Mouse (Mus musculus) Patski (cell line): ENCODE results near the gene Phf21b. TPM values are rescaled to one million over a fixed set of nuclear protein-coding genes. Genes with fewer than 3 reads are reported as not detected.
"Not testable (repeated sequence)": the region's sequence is repeated elsewhere in the genome, so short reads cannot be mapped to it uniquely, and the experiment has no call there.

Experiments used
- ATAC-seq: fragments of 100-300 bp; one replicate; pipeline ENCODE4 v1.8.0; 2021
- CTCF ChIA-PET: fragments of 350-600 bp; sonication (Branson Sonifier 250); formaldehyde crosslinking; loops from one replicate; lab custom pipeline; 2022; ENCODE audit warnings: inconsistent platforms; lab: Charles Lee
- POLR2A ChIA-PET: fragments of 350-600 bp; sonication (Branson Sonifier 250); formaldehyde crosslinking; loops from one replicate; lab custom pipeline; 2022; ENCODE audit warnings: antibody characterized with exemption, inconsistent platforms; lab: Charles Lee
- DNase-seq: peaks from one replicate; pipeline ENCODE4 v3.0.0-alpha.2; 2011; ENCODE audit warnings: low read depth, low spot score
- H3K27me3 ChIP-seq: fragments of 371-371 bp; one replicate; pipeline ENCODE4 v1.5.1; 2021
- CTCF ChIP-seq: fragments of 100-300 bp; IDR thresholded peaks from one replicate; pipeline ENCODE4 v1.5.1; 2021
- in situ Hi-C: fragments of 300-500 bp; cut with MboI; formaldehyde crosslinking; loops from 3 replicates; pipeline ENCODE4 v1.11.1; 2018; ENCODE audit warnings: low pct_unique_long_range_greater_than_20kb, mixed read lengths
- polyA plus RNA-seq: library from polyadenylated mRNA; unstranded; gene quantifications from one replicate; pipeline ENCODE4 v1.2.3, GENCODE M21; 2021

The Phf21b gene
- 1.8 TPM for polyA plus RNA-seq

DNA sequence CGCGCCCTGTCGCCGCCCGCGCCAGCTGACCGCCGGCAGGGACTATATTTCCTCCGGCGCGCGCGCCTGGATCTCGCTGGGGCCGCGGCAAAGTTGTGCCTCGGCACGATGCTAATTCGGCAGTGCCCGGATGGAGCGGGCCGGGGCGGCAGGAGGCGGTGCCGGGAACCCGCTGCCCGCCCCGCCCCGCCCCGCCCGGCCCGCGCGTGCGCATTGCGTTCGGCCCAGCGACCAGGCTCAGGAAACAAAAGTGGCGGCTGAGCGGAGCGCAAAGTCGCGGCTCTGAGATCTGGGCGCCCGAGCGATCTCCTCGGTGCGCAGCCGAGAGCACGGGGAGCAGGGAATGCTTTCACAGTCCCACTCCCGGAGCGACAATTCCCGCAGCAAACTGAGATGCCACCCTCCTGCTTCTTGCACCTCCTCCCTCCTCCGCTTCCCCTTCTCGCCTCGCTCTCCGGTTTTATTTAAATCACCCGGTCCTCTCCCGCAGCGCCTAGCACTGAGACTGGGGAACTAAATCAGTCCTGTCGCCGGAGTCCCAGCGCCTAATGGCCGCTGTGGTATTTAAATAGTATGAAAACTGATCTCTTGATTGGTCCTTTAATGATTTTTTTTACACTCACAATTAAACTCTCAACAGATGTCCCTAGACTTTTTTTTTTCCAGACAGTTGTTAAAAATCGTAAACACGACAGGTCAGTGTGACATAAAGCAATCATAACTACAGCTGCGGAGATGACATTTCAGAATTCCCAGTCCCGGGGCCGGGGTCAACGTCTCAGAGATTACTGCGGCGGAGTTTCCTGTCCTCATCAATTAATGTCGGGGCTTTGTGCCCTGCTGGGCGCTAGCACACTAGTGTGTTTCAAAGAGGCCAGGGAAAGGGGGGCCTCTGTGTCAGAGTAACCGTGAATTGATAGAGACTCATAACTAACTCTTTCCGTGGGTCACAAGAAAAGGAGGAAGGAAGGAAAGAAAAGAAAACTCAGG, at the start of gene Phf21b:
Gene Phf21b, minus strand, starts transcription at position 44 of the 990 bp plus-strand sequence.
- in situ Hi-C loops, result no loop called here
- H3K27me3 ChIP-seq, result peaks cover 17% of the 10 kb centered on the region
- CTCF ChIA-PET, result no interaction called here
- peak; percentile 70 for ATAC-seq
- TF ChIP-seq CTCF, result no peak
- DNase-seq, result peak; percentile 12
- POLR2A ChIA-PET, result interaction anchor here (0.9 kb wide), 1 partner anchor 9 kb away, joined by 3 read pairs; no protein-coding TSS in a partner anchor

DNA sequence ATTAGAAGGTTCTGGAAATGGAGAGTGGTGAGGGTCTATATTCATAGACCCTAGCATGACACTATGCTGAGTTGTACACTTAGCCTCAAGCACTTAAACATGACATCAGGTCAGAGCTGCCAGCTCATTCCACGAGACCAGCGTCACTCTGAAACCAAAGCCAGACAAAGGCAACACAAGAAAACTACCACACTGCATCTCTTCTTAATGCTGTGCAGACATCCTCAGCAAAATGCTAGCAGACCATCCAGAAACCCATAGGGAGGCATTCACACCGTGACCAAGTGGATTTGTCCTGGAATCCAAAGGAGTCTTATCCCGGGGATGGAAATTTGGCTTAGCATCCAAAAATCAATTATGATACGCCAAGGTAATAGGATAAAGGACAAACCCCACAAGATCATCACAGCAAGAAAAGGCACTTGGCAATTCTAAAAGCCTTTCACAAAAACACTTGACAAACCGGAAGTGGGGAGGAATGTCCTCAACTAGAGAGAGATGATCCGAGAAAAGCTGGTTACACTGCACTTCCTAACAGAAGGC, 48.1 kb upstream of the Phf21b start:
- no peak for DNase-seq
- ChIA-PET POLR2A (no interaction called here), CTCF (interaction anchor here (1.5 kb wide), 1 partner anchor 21 kb away, joined by 3 read pairs; no protein-coding TSS in a partner anchor)
- no peak for TF ChIP-seq CTCF
- in situ Hi-C loops, result no loop called here
- peaks cover 34% of the 10 kb centered on the region for H3K27me3 ChIP-seq
- ATAC-seq, result no peak

- ChIA-PET POLR2A (no interaction called here), CTCF (no interaction called here)
- H3K27me3 ChIP-seq, result peaks cover 41% of the 10 kb centered on the region
- in situ Hi-C loops, result no loop called here
- DNase-seq, result no peak
- TF ChIP-seq CTCF, result no peak
- no peak for ATAC-seq
These were observed 42.2 kb upstream of the Phf21b start for GRCm38 (mm10) chr15:84898077-84898476.

GRCm38 (mm10) chr15:84896664-84897063, 40.8 kb upstream of the Phf21b start:
- ChIA-PET POLR2A (no interaction called here), CTCF (no interaction called here)
- in situ Hi-C loops, result no loop called here
- H3K27me3 ChIP-seq, result peaks cover 31% of the 10 kb centered on the region
- DNase-seq (no peak), ATAC-seq (no peak)
- TF ChIP-seq CTCF, result no peak

DNA sequence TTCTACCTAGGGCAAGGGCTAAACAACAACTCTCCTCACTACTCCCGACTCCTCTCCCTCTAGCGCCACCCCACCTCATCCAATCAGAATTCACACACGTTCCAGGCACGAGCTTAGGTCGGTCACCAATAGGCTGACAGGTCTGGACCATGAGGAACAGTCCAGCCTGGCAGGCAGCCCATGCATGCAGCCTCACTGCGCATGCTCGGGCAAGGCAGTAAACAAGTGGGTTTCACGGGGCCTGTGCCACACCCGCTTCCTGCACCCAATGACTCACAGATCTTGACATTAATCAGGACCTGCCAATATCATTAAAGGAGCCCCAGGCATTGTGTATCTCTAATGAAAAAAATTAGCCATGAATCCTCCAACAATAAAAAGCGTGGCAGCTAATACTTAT, 40.4 kb upstream of the Phf21b start:
- DNase-seq, CTCF ChIA-PET, in situ Hi-C loops, POLR2A ChIA-PET, ATAC-seq: not testable (repeated sequence)
- H3K27me3 ChIP-seq, result peaks cover 28% of the 10 kb centered on the region

DNA sequence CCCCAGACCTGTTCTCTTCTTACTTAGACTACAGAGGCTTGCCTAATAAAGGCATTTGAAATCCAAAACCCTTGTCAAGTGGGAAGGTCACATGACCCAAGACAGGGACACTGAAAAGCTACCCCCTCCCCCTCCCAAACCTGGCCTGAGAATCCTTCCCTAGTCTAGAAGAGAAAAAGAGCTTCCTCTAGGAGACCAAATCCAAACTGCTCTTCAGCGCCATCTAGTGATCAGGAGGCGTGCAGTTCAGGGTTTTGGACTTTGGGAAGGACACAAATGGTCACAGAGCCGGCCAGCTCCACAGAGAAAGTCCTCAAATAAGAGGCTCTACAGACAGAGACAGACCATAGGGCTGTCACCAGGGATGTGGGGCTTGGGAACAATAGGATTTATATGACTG, 35.8 kb upstream of the Phf21b start:
- ATAC-seq (peak; percentile 51), DNase-seq (peak; percentile 17)
- in situ Hi-C loops, result loop anchor here (5.0 kb wide), 1 partner anchor 134 kb away; no protein-coding TSS in a partner anchor
- peaks cover 6% of the 10 kb centered on the region for H3K27me3 ChIP-seq
- TF ChIP-seq CTCF, result peak; percentile 95
- ChIA-PET POLR2A (no interaction called here), CTCF (interaction anchor here (0.7 to 1.6 kb wide), 10 partner anchors 10 to 176 kb away, joined by 3 to 8 read pairs (median 4); no protein-coding TSS in a partner anchor)

GRCm38 (mm10) chr15:84891246-84891645, 35.4 kb upstream of the Phf21b start:
- CTCF ChIA-PET, result interaction anchor here (0.7 to 1.6 kb wide), 10 partner anchors 10 to 175 kb away, joined by 3 to 8 read pairs (median 4); no protein-coding TSS in a partner anchor
- in situ Hi-C loops, result loop anchor here (5.0 kb wide), 1 partner anchor 134 kb away; no protein-coding TSS in a partner anchor
- DNase-seq (no peak), ATAC-seq (no peak)
- no peak for TF ChIP-seq CTCF
- H3K27me3 ChIP-seq, result peaks cover 7% of the 10 kb centered on the region
- POLR2A ChIA-PET, result interaction anchor here (0.8 kb wide), 1 partner anchor 202 kb away, joined by 4 read pairs; no protein-coding TSS in a partner anchor

- ChIA-PET POLR2A (no interaction called here), CTCF (no interaction called here)
- DNase-seq (no peak), ATAC-seq (no peak)
- H3K27me3 ChIP-seq, result peaks cover 7% of the 10 kb centered on the region
- no peak for TF ChIP-seq CTCF
- in situ Hi-C loops, result no loop called here
These were observed 32.2 kb upstream of the Phf21b start for GRCm38 (mm10) chr15:84888066-84888465.

DNA sequence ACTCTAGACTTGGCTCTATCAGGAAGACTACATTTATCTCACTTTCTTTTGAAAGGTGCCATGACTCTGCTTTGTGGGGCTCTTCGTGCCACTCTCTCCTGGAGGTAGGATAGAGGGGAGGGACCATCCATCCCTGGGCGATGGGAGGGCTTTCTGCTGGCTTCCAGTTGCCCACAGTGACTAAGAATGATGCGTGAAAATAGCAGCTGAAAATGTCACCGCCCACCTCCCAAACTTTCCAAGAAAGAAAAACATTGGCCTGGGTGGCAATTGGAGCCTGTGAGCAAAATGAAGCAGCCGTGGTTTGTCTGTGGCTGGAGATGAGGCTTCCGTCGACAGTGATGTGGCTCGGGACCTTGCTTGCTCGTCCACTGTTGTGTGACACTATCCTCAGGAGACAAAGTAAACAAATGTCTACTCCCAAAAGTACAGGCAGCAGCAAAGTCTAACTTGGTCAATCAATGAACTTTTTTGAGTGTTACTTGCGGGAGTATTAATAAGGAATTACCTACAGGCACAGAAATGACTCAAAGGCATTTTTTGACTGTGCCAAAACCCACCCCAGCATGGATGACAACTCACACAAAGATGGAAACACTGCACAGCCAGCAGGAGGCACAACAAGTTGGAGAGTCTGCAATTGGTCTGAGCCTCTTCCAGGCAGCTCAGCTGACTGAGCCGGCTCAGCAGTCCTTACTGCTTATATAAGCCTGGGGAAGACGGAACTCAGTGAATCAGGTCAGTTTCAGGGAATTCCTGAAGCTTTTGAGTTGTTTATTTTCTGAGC, 21.4 kb upstream of the Phf21b start:
- DNase-seq, result no peak
- CTCF ChIA-PET, result no interaction called here
- in situ Hi-C loops, result no loop called here
- no peak for ATAC-seq
- POLR2A ChIA-PET, result no interaction called here
- no peak for TF ChIP-seq CTCF
- peaks cover 25% of the 10 kb centered on the region for H3K27me3 ChIP-seq

DNA sequence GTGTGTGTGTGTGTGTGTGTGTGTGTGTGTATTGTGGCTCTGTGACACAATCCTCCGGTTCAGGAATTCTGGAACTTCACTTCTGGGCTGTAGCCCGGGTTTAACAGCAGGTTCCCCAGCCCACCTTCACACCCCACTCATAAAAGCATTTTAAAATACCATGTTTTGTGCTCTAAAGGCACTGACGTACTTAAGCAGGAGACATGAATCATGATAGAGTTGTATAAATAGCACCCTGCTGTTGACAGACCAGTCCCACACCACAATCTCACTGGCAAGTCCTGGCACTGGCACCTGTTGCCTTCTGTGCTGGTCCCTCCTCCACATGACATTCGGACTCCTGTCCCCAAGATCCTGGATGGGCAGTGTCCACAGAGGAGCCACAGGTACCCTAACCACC, 18.0 kb upstream of the Phf21b start:
- ATAC-seq, result no peak
- H3K27me3 ChIP-seq, result peaks cover 27% of the 10 kb centered on the region
- CTCF ChIA-PET, result no interaction called here
- no peak for TF ChIP-seq CTCF
- in situ Hi-C loops, result no loop called here
- no peak for DNase-seq
- POLR2A ChIA-PET, result no interaction called here
